Mouse (Mus musculus) liver, adult 10 weeks (tissue): Measurements from ENCODE around the gene Plekhf1. TPM values are rescaled to one million over a fixed set of nuclear protein-coding genes. Genes with fewer than 3 reads are reported as not detected.

Source experiments
- polyA plus RNA-seq: library from polyadenylated mRNA; stranded (reverse); fragments of 350-450 nt; fragmentation: Illumina TruSeq; extraction: RNeasy Lipid Tissue Mini Kit (QIAGEN cat#74804); gene quantifications from one replicate; pipeline ENCODE4 v1.2.3, GENCODE M21; 2014; ENCODE audit warnings: low read depth, low replicate concordance

The Plekhf1 gene
- polyA plus RNA-seq, result 0.34 TPM

GRCm38 (mm10) chr7:38227900-38228298 lies at the start of gene Plekhf1:
Gene Plekhf1 (minus strand): TSS chr7:38228016.

GRCm38 (mm10) chr7:38270703-38271510 lies 43.1 kb upstream of the Plekhf1 start, which contains the start of gene Pop4:
Gene Pop4 (minus strand): TSS chr7:38271423.

GRCm38 (mm10) chr7:38182962-38183687 lies 44.7 kb downstream of the Plekhf1 start, which contains the start of gene 1600014C10Rik:
Gene 1600014C10Rik (plus strand): TSS chr7:38183217.

Other genes with a start within 250 kb of the Plekhf1 start
- gene Uri1, start 204.5 kb downstream of the Plekhf1 start, polyA plus RNA-seq, result 46.9 TPM
- gene Ccne1, start 120.5 kb downstream of the Plekhf1 start, polyA plus RNA-seq, result 0.24 TPM
- 77.2 TPM for gene 1600014C10Rik, start 44.8 kb downstream of the Plekhf1 start, polyA plus RNA-seq
- gene Pop4, start 43.4 kb upstream of the Plekhf1 start, polyA plus RNA-seq, result 9.2 TPM